Mouse (Mus musculus) liver, embryonic 14.5 days (tissue): ENCODE measurements around the gene Trmt44.

Source experiments
- CTCF ChIP-seq: IDR thresholded peaks from 2 replicates; pipeline ENCODE4 v1.5.1; 2016; ENCODE audit warnings: antibody characterized with exemption, low read depth, control low read depth
- EP300 ChIP-seq: IDR thresholded peaks from 2 replicates; pipeline ENCODE4 v1.6.1; 2016; ENCODE audit warnings: antibody characterized with exemption, low read depth

DNA sequence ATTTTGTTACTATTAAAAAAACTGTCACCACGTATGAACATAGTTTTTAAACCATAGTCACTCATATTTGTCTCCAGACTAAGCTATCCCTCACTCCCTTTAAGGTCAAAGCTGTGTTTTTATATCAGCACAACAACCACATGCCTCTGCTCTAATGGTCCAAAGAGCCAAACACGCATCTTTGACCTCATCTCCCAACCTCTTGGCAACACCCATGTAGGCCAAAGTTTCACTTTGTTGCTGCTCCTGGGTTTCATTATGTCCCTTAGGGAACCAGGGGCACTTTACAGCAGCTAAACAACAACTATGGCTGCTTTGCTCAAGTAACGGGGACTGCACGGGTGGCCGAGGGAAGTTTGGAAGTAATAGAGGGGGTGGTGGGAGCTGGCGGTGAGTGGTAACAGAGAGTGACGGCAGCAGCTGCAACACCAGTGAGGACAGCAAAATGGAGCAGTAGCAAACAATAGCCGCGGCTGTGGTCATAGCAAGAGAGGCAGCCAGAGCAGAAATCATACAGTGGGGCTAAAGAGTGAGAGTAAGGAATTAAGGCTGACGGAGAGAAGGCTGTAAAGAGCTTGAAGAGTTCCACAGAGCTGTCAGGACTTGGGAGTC, 1.6 kb upstream of the Trmt44 start:
- TF ChIP-seq CTCF (no peak), EP300 (no peak)
